Mouse (Mus musculus) liver, adult 2 months (tissue): Measurements from ENCODE around the gene Pramel1.

Experiments
- CTCF ChIP-seq: fragments of 200-500 bp; IDR thresholded peaks from 2 replicates; pipeline ENCODE4 v1.5.1; 2011; ENCODE audit warnings: low read depth, low read length, control low read depth
- POLR2A ChIP-seq: fragments of 200-500 bp; IDR thresholded peaks from 2 replicates; pipeline ENCODE4 v1.6.1; 2011; ENCODE audit warnings: low read length, control low read depth; ENCODE audit not compliant: insufficient read depth; ENCODE audit errors: extremely low read depth

DNA sequence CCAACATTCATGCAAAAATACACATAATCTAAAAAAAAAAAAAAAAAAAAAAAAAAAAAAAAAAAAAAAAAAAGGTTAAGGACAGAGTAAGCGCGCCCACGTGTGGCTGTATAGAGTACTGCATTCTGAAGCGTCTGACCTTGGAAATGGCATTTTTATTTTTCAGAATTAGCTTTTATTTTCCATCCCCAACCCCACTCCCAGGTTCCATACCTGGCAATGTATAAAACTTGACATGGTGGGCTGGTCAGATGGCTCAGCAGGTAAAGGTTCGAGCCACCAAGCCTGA is 13.6 kb upstream of the Pramel1 start:
- TF ChIP-seq POLR2A (no peak), CTCF (peak; percentile 59)
